Mouse (Mus musculus) cerebellum, adult 2 months (tissue): ENCODE results near the gene Tmem239. TPM values are rescaled to one million over a fixed set of nuclear protein-coding genes. Genes with fewer than 3 reads are reported as not detected.

ENCODE experiments used
- DNase-seq, 2 experiments: peaks; one replicate each; pipeline ENCODE4 v3.0.0; 2021
- H3K27ac ChIP-seq: fragments of 200-500 bp; 2 replicates; pipeline ENCODE4 v1.5.1; 2012; ENCODE audit warnings: low read length, control low read depth, inconsistent platforms; ENCODE audit not compliant: insufficient read depth
- H3K27me3 ChIP-seq: fragments of 200-500 bp; 2 replicates; pipeline ENCODE4 v1.6.1; 2012; ENCODE audit warnings: inconsistent platforms, mild to moderate bottlenecking, low read length, moderate library complexity; ENCODE audit not compliant: control insufficient read depth, insufficient read depth
- H3K4me1 ChIP-seq: fragments of 200-500 bp; 2 replicates; pipeline ENCODE4 v1.6.1; 2011; ENCODE audit warnings: low read length; ENCODE audit not compliant: control insufficient read depth, insufficient read depth
- H3K4me3 ChIP-seq: fragments of 200-500 bp; replicated peaks from 2 replicates; pipeline ENCODE3; 2011; ENCODE audit warnings: mild to moderate bottlenecking, low read depth, low read length, control low read depth; ENCODE audit not compliant: insufficient read depth
- CTCF ChIP-seq: fragments of 200-500 bp; IDR thresholded peaks from 2 replicates; pipeline ENCODE4 v1.5.1; 2011; ENCODE audit warnings: low read depth, mild to moderate bottlenecking, control low read depth, low read length, moderate library complexity, borderline replicate concordance; ENCODE audit not compliant: insufficient read depth
- POLR2A ChIP-seq: fragments of 200-500 bp; IDR thresholded peaks from 2 replicates; pipeline ENCODE4 v1.6.1; 2011; ENCODE audit warnings: low read length, control low read depth, borderline replicate concordance; ENCODE audit not compliant: insufficient read depth
- WGBS: fragments of 180-500 bp; shearing (Covaris S2); methylation state at CpG from one replicate; pipeline ENCODE4 v1.1.7; 2018; 5-methylcytosine and 5-hydroxymethylcytosine counted together
- polyA plus RNA-seq: library from polyadenylated mRNA; depleted of rRNA; stranded (reverse); fragments of >200 nt; gene quantifications from 2 replicates; pipeline ENCODE4 v1.2.3, GENCODE M21; 2012

Tmem239 gene
- polyA plus RNA-seq, 1 experiment, result not detected

- WGBS, result 24% methylated on average over 4 of the region's 4 CpGs
- H3K4me3 ChIP-seq, result no peak overlapping the region
- TF ChIP-seq POLR2A, result no peak
- peak; percentile 52; the same call in 1 of the 2 replicates for TF ChIP-seq CTCF
- H3K4me1 ChIP-seq, result no peaks in the 10 kb centered on the region
- DNase-seq, result peak in 1 of 2 experiments; percentile 51
- no peak overlapping the region for H3K27ac ChIP-seq
- H3K27me3 ChIP-seq, result no peaks in the 10 kb centered on the region
Measured at GRCm38 (mm10) chr2:130433152-130433551, 26.9 kb downstream of the Tmem239 start.

DNA sequence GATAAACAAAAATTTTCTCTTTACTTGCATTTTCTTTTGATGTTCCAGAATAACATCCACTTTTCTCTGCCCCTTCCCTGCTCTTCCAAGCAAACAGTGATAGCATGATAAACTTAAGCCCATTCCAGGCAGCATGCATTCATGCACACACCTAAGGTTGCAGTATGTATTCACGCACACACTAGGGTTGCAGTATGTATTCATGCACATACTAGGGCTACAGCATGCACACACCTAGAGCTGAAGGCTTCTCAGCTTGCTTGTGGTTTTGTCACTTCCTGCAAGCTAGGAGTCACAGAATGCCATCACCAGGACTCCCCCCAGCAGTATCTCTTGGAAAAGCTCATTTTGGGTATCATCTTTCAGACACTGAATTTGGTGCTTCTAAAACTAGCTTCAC, 30.5 kb downstream of the Tmem239 start:
- TF ChIP-seq POLR2A (no peak), CTCF (no peak)
- Histone ChIP-seq H3K4me3 (no peak overlapping the region), H3K27me3 (no peaks in the 10 kb centered on the region), H3K4me1 (peaks cover 11% of the 10 kb centered on the region), H3K27ac (no peak overlapping the region)
- WGBS, result 96% methylated on average over 1 of the region's 1 CpGs
- no peak for DNase-seq

DNA sequence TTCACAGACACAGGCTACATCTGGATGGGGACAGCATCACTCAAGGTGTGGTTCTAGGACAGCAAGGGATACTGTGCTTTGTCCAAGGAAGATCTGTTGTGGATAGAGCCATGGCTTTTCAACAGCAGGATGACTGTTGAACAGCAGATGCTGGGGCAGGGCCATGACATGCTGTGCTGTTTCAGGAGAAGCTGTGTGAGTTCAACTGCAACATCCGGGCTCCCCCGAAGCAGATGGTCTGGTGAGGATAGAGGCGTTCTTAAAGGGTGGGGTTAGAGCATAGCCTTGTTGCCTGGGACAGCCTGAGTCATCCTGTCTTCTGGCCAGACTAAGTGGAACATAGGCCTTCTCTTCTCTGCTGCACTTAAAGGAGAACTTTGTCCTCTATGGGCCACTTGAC, 32.6 kb downstream of the Tmem239 start:
- Histone ChIP-seq H3K27ac (no peak overlapping the region), H3K4me3 (no peak overlapping the region), H3K4me1 (peaks cover 11% of the 10 kb centered on the region), H3K27me3 (no peaks in the 10 kb centered on the region)
- no peak for TF ChIP-seq POLR2A
- TF ChIP-seq CTCF, result no peak
- WGBS, result 18% methylated on average over 3 of the region's 3 CpGs
- no peak for DNase-seq

DNA sequence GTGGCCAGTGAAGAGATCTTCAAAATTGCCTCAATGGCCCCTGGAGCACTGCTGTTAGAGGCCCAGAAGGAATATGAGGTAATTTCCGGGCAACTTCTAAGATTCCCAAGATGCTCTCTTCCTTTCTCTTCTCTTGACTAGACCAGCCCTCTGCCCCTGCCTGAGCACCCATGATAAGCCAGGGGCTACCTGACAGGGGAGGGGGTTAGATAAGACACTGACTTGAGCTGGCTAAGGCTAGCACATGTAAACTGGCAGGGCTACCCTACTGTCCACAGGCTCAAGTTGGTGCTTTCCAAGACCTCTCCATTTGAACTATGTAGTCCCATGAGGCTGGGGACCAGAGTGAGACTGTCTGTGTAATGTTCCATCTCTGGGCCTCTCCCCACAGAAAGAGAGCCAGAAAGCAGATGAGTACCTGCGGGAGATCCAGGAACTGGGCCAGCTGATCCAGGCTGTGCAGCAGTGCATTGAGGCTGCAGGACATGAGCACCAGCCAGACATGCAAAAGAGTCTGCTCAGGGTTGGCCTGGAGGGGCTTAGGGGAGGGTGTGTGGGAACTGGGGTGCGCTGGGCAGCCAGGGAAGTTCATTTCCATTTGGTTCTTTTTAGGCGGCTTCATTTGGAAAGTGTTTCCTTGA, 33.7 kb downstream of the Tmem239 start:
- Histone ChIP-seq H3K27ac (no peak overlapping the region), H3K27me3 (no peaks in the 10 kb centered on the region), H3K4me3 (no peak overlapping the region), H3K4me1 (peaks cover 11% of the 10 kb centered on the region)
- WGBS, result 46% methylated on average over 4 of the region's 4 CpGs
- TF ChIP-seq POLR2A (no peak), CTCF (no peak)
- no peak for DNase-seq

- Histone ChIP-seq H3K4me1 (peaks cover 11% of the 10 kb centered on the region), H3K4me3 (no peak overlapping the region), H3K27ac (no peak overlapping the region), H3K27me3 (no peaks in the 10 kb centered on the region)
- 76% methylated on average over 10 of the region's 10 CpGs for WGBS
- TF ChIP-seq CTCF (no peak), POLR2A (no peak)
- DNase-seq, result no peak
Measured at GRCm38 (mm10) chr2:130442162-130442561, 35.9 kb downstream of the Tmem239 start.

- peaks cover 7% of the 10 kb centered on the region for H3K4me1 ChIP-seq
- no peak overlapping the region for H3K4me3 ChIP-seq
- no peaks in the 10 kb centered on the region for H3K27me3 ChIP-seq
- TF ChIP-seq POLR2A (no peak), CTCF (no peak)
- no peak overlapping the region for H3K27ac ChIP-seq
- no peak for DNase-seq
Measured at GRCm38 (mm10) chr2:130448449-130448848, 42.2 kb downstream of the Tmem239 start.

- 19% methylated on average over 17 of the region's 17 CpGs for WGBS
- H3K27ac ChIP-seq, result no peak overlapping the region
- no peaks in the 10 kb centered on the region for H3K27me3 ChIP-seq
- TF ChIP-seq POLR2A, result no peak
- TF ChIP-seq CTCF, result no peak
- H3K4me1 ChIP-seq, result peaks cover 8% of the 10 kb centered on the region
- no peak for DNase-seq
- H3K4me3 ChIP-seq, result peak overlapping the region; percentile 72
Measured at GRCm38 (mm10) chr2:130449021-130449793, 42.9 kb downstream of the Tmem239 start.
